Mouse (Mus musculus) CH12.LX (cell line): ENCODE measurements around the gene Adam1b. TPM values are rescaled to one million over a fixed set of nuclear protein-coding genes. Genes with fewer than 3 reads are reported as not detected.
A peak's percentile ranks its signal among the peaks of the same experiment; 100 is the strongest.

ENCODE experiments used
- DNase-seq: peaks from one replicate; pipeline ENCODE4 v3.0.0-alpha.2; 2013; ENCODE audit errors: extremely low read depth
- H3K27ac ChIP-seq: 2 replicates; pipeline ENCODE4 v1.5.1; 2012; ENCODE audit warnings: low read depth, mild to moderate bottlenecking, control low read depth, moderate library complexity; ENCODE audit not compliant: insufficient read depth
- H3K27me3 ChIP-seq: replicated peaks from 2 replicates; pipeline ENCODE3; 2012; ENCODE audit warnings: inconsistent platforms
- H3K36me3 ChIP-seq, 2 experiments: replicated peaks in 1 of 2; 2 replicates each; pipeline versions ENCODE3 to v1.6.1; 2012; ENCODE audit warnings: inconsistent platforms in 1 of 2, low read length in 1 of 2, mild to moderate bottlenecking in 1 of 2, mixed read lengths in 1 of 2, moderate library complexity in 1 of 2; ENCODE audit not compliant: control insufficient read depth in 1 of 2, insufficient read depth in 1 of 2
- H3K4me1 ChIP-seq, 2 experiments: 2 replicates each; pipeline ENCODE4 v1.6.1; 2012; ENCODE audit warnings: inconsistent platforms in 1 of 2, moderate library complexity in 1 of 2; ENCODE audit not compliant: insufficient read depth in 2 of 2, control insufficient read depth in 1 of 2
- H3K4me2 ChIP-seq: 2 replicates; pipeline ENCODE4 v1.6.1; 2012; ENCODE audit warnings: low read depth, mild to moderate bottlenecking, control low read depth; ENCODE audit not compliant: poor library complexity, insufficient read depth, severe bottlenecking
- H3K4me3 ChIP-seq, 3 experiments: fragments of 150-350 bp in 1 of 3; sonication (generic) in 1 of 3; replicated peaks in 1 of 3; 2 replicates each; pipeline versions ENCODE3 to v1.5.1; 2011 to 2012; ENCODE audit warnings: low read depth in 2 of 3, low read length in 2 of 3, mild to moderate bottlenecking in 2 of 3, moderate library complexity in 2 of 3, control low read depth in 1 of 3, improper control_type of control experiment in 1 of 3, inconsistent platforms in 1 of 3, mixed read lengths in 1 of 3; ENCODE audit not compliant: poor library complexity in 1 of 3
- H3K79me2 ChIP-seq: replicated peaks from 2 replicates; pipeline ENCODE4 v1.6.1; 2012; ENCODE audit warnings: mild to moderate bottlenecking, moderate library complexity; ENCODE audit not compliant: control insufficient read depth, poor library complexity, insufficient read depth, severe bottlenecking; ENCODE audit errors: extremely low read depth
- H3K9ac ChIP-seq: 2 replicates; pipeline ENCODE4 v1.6.1; 2012; ENCODE audit warnings: low read depth, mild to moderate bottlenecking, control low read depth, moderate library complexity; ENCODE audit not compliant: insufficient read depth
- H3K9me3 ChIP-seq: replicated peaks from 2 replicates; pipeline ENCODE3; 2012; ENCODE audit warnings: low read length, inconsistent platforms, mixed read lengths
- CHD1 ChIP-seq: IDR thresholded peaks from 2 replicates; pipeline ENCODE4 v1.6.1; 2012; ENCODE audit warnings: low read depth, low read length, improper control_type of control experiment, inconsistent platforms
- CHD2 ChIP-seq: IDR thresholded peaks from 2 replicates; pipeline ENCODE4 v1.6.1; 2011; ENCODE audit warnings: low read length, improper control_type of control experiment
- CTCF ChIP-seq, 2 experiments: IDR thresholded peaks in 1 of 2; conservative IDR thresholded peaks in 1 of 2; 2 replicates each; pipeline ENCODE4 v1.5.1; 2011 to 2012; ENCODE audit warnings: low read depth in 2 of 2, low read length in 2 of 2, improper control_type of control experiment in 1 of 2, inconsistent platforms in 1 of 2, mild to moderate bottlenecking in 1 of 2, moderate library complexity in 1 of 2
- ELF1 ChIP-seq: IDR thresholded peaks from 2 replicates; pipeline ENCODE4 v1.6.1; 2014; ENCODE audit warnings: low read depth, mild to moderate bottlenecking, inconsistent platforms, low read length, improper control_type of control experiment
- ETS1 ChIP-seq: conservative IDR thresholded peaks from 2 replicates; pipeline ENCODE4 v1.6.1; 2012; ENCODE audit warnings: low read depth, mild to moderate bottlenecking, inconsistent platforms, low read length, improper control_type of control experiment, moderate library complexity
- IRF4 ChIP-seq: IDR thresholded peaks from 2 replicates; pipeline ENCODE4 v1.6.1; 2014; ENCODE audit warnings: low read depth, mild to moderate bottlenecking, inconsistent platforms, low read length, improper control_type of control experiment
- JUN ChIP-seq: IDR thresholded peaks from 2 replicates; pipeline ENCODE4 v1.6.1; 2011; ENCODE audit warnings: low read depth, mild to moderate bottlenecking, low read length, improper control_type of control experiment, moderate library complexity; ENCODE audit not compliant: insufficient read depth
- MAFK ChIP-seq: IDR thresholded peaks from 2 replicates; pipeline ENCODE4 v1.6.1; 2011; ENCODE audit warnings: low read length, improper control_type of control experiment; ENCODE audit not compliant: insufficient replicate concordance
- MAX ChIP-seq: IDR thresholded peaks from 2 replicates; pipeline ENCODE4 v1.6.1; 2011; ENCODE audit warnings: low read length, improper control_type of control experiment
- MAZ ChIP-seq: IDR thresholded peaks from 2 replicates; pipeline ENCODE4 v1.6.1; 2012; ENCODE audit warnings: low read depth, mild to moderate bottlenecking, inconsistent platforms, low read length, improper control_type of control experiment, moderate library complexity
- MYC ChIP-seq: IDR thresholded peaks from 2 replicates; pipeline ENCODE4 v1.6.1; 2011; ENCODE audit warnings: low read depth, mild to moderate bottlenecking, improper control_type of control experiment, low read length
- NRF1 ChIP-seq: IDR thresholded peaks from 2 replicates; pipeline ENCODE4 v1.6.1; 2014; ENCODE audit warnings: low read depth, mild to moderate bottlenecking, inconsistent platforms, low read length, improper control_type of control experiment, moderate library complexity
- POLR2A ChIP-seq: IDR thresholded peaks from 2 replicates; pipeline ENCODE4 v1.6.1; 2011; ENCODE audit warnings: low read depth, mild to moderate bottlenecking, improper control_type of control experiment, low read length
- RAD21 ChIP-seq: IDR thresholded peaks from 2 replicates; pipeline ENCODE4 v1.6.1; 2011; ENCODE audit warnings: low read depth, mild to moderate bottlenecking, low read length, improper control_type of control experiment, moderate library complexity
- SMC3 ChIP-seq: IDR thresholded peaks from 2 replicates; pipeline ENCODE4 v1.6.1; 2011; ENCODE audit warnings: low read depth, low read length, improper control_type of control experiment
- TBP ChIP-seq: conservative IDR thresholded peaks from 2 replicates; pipeline ENCODE4 v1.6.1; 2011; ENCODE audit warnings: low read depth, low read length, improper control_type of control experiment
- TCF12 ChIP-seq: IDR thresholded peaks from 2 replicates; pipeline ENCODE4 v1.6.1; 2014; ENCODE audit warnings: low read depth, mild to moderate bottlenecking, inconsistent platforms, low read length, improper control_type of control experiment
- USF2 ChIP-seq: conservative IDR thresholded peaks from 2 replicates; pipeline ENCODE4 v1.6.1; 2011; ENCODE audit warnings: low read depth, low read length, improper control_type of control experiment
- ZC3H11A ChIP-seq: IDR thresholded peaks from 2 replicates; pipeline ENCODE4 v1.6.1; 2012; ENCODE audit warnings: low read depth, mild to moderate bottlenecking, inconsistent platforms, low read length, improper control_type of control experiment
- ZMIZ1 ChIP-seq: IDR thresholded peaks from 2 replicates; pipeline ENCODE4 v1.6.1; 2012; ENCODE audit warnings: low read depth, mild to moderate bottlenecking, inconsistent platforms, low read length, improper control_type of control experiment
- dilution Hi-C: fragments of 300-500 bp; cut with MboI; formaldehyde crosslinking; loops from 2 replicates; pipeline ENCODE4 v1.14.3; 2020; ENCODE audit warnings: low sequenced_read_pairs; ENCODE audit not compliant: extremely low pct_unique_long_range_greater_than_20kb, extremely low pct_ligation_motif_present
- in situ Hi-C: fragments of 300-500 bp; cut with MboI; formaldehyde crosslinking; loops from 3 replicates; pipeline ENCODE4 v1.14.3; 2019; ENCODE audit warnings: low sequenced_read_pairs, low pct_ligation_motif_present, low pct_unique_long_range_greater_than_20kb, mixed read lengths
- polyA plus RNA-seq: library from polyadenylated mRNA; unstranded; fragments of >175 nt; gene quantifications from 2 replicates; pipeline ENCODE4 v1.2.1, GENCODE M21; 2012; ENCODE audit warnings: low read depth; ENCODE audit not compliant: insufficient read length
- total RNA-seq, 2 experiments: library from RNA; depleted of rRNA; stranded (reverse); fragments of 300-350 nt in 1 of 2; fragments of >200 nt in 1 of 2; gene quantifications; 2 replicates each; pipeline ENCODE4 v1.2.3; 2012 to 2014

The Adam1b gene
- total and polyA plus RNA-seq, 3 experiments: 0.04 TPM; not detected in 2

GRCm38 (mm10) chr5:121453743-121454502 lies 49.3 kb downstream of the Adam1b start:
- no peak overlapping the region for H3K4me3 ChIP-seq
- H3K9ac ChIP-seq: no peak overlapping the region
- no peak overlapping the region for H3K27ac ChIP-seq
- no peak for DNase-seq
- dilution Hi-C loops: no loop called here
- H3K27me3 ChIP-seq: no peaks in the 10 kb centered on the region
- H3K4me1 ChIP-seq: peaks cover 9 to 43% of the 10 kb centered on the region in 2 experiments
- H3K36me3 ChIP-seq: peaks cover 7 to 22% of the 10 kb centered on the region in 2 experiments
- no peaks in the 10 kb centered on the region for H3K9me3 ChIP-seq
- TF ChIP-seq JUN: no peak
- no peak for TF ChIP-seq USF2
- no peak for TF ChIP-seq ZMIZ1
- TF ChIP-seq TBP: no peak
- TF ChIP-seq CHD2: no peak
- TF ChIP-seq MAX: no peak
- TF ChIP-seq NRF1: no peak
- no peak for TF ChIP-seq TCF12
- TF ChIP-seq IRF4: no peak
- no peak for TF ChIP-seq SMC3
- no peak for TF ChIP-seq MAFK
- TF ChIP-seq CTCF (conservative IDR thresholded peaks at IDR 0.05 in 1 of 2, IDR thresholded peaks at IDR 0.05 in 1 of 2; ENCODE audit: low read depth in 2 of 2, low read length in 2 of 2): no peak
- no peak for TF ChIP-seq ELF1
- TF ChIP-seq RAD21: no peak
- TF ChIP-seq ZC3H11A: no peak
- no peak for TF ChIP-seq POLR2A
- no peak for TF ChIP-seq MAZ
- 0 out of 2 replicates have a peak overlapping the region, but pooled peaks have one; percentile 46 for H3K4me2 ChIP-seq
- peaks cover 19% of the 10 kb centered on the region for H3K79me2 ChIP-seq
- in situ Hi-C loops: no loop called here

- dilution Hi-C loops (no loop called here), in situ Hi-C loops (no loop called here)
- peak overlapping the region; percentile 46 for H3K4me2 ChIP-seq
- peak overlapping the region; percentile 98 for H3K9ac ChIP-seq
- H3K4me3 ChIP-seq: peak overlapping the region; percentile 62 to 98 (median 89)
- no peaks in the 10 kb centered on the region for H3K27me3 ChIP-seq
- H3K79me2 ChIP-seq: peaks cover 24% of the 10 kb centered on the region
- H3K27ac ChIP-seq: peak overlapping the region; percentile 64
- H3K9me3 ChIP-seq: peaks cover 2% of the 10 kb centered on the region
- DNase-seq: no peak
- 0 out of 2 replicates have a peak, but pooled peaks have one; percentile 11 for TF ChIP-seq MYC
- TF ChIP-seq NRF1: no peak
- TF ChIP-seq USF2: no peak
- TF ChIP-seq CHD1: peak; percentile 71; the same call in 1 of the 2 replicates
- TF ChIP-seq ETS1: no peak
- no peak for TF ChIP-seq IRF4
- peaks cover 16 to 31% of the 10 kb centered on the region in 2 experiments for H3K36me3 ChIP-seq
- peaks cover 9 to 52% of the 10 kb centered on the region in 2 experiments for H3K4me1 ChIP-seq
Observed at GRCm38 (mm10) chr5:121452906-121453305, 50.3 kb downstream of the Adam1b start.
